Mouse (Mus musculus): Measurements from ENCODE around the gene Anxa1.

The Anxa1 gene

GRCm38 (mm10) chr19:20390455-20390994, at the start of gene Anxa1:
Anxa1 (minus strand) TSS chr19:20390944.
- no peak for DNase-seq (ENCODE audit: extremely low read depth, low read depth)

- no peak for DNase-seq (ENCODE audit: extremely low read depth, low read depth)
Measured at GRCm38 (mm10) chr19:20437043-20437442, 46.3 kb upstream of the Anxa1 start.

- DNase-seq (ENCODE audit: extremely low read depth, low read depth) = peak; percentile 19
Measured at GRCm38 (mm10) chr19:20434541-20434940, 43.8 kb upstream of the Anxa1 start.

GRCm38 (mm10) chr19:20433966-20434365, 43.2 kb upstream of the Anxa1 start:
- no peak for DNase-seq (ENCODE audit: extremely low read depth, low read depth)

GRCm38 (mm10) chr19:20426443-20427161, 35.9 kb upstream of the Anxa1 start:
- DNase-seq (ENCODE audit: extremely low read depth, low read depth) = no peak

GRCm38 (mm10) chr19:20411276-20411675, 20.5 kb upstream of the Anxa1 start:
- no peak for DNase-seq (ENCODE audit: extremely low read depth, low read depth)

- no peak for DNase-seq (ENCODE audit: extremely low read depth, low read depth)
Measured at GRCm38 (mm10) chr19:20409541-20410528, 19.1 kb upstream of the Anxa1 start.

GRCm38 (mm10) chr19:20406475-20406874, 15.7 kb upstream of the Anxa1 start:
- no peak for DNase-seq (ENCODE audit: extremely low read depth, low read depth)

- no peak for DNase-seq (ENCODE audit: extremely low read depth, low read depth)
Measured at GRCm38 (mm10) chr19:20405015-20405414, 14.3 kb upstream of the Anxa1 start.

GRCm38 (mm10) chr19:20403740-20404139, 13.0 kb upstream of the Anxa1 start:
- DNase-seq (ENCODE audit: extremely low read depth, low read depth) = no peak

- DNase-seq (ENCODE audit: extremely low read depth, low read depth) = no peak
Measured at GRCm38 (mm10) chr19:20403219-20403618, 12.5 kb upstream of the Anxa1 start.

- DNase-seq (ENCODE audit: extremely low read depth, low read depth) = no peak
Measured at GRCm38 (mm10) chr19:20402516-20403200, 11.9 kb upstream of the Anxa1 start.

- no peak for DNase-seq (ENCODE audit: extremely low read depth, low read depth)
Measured at GRCm38 (mm10) chr19:20401961-20402360, 11.2 kb upstream of the Anxa1 start.

GRCm38 (mm10) chr19:20399187-20399586, 8.4 kb upstream of the Anxa1 start:
- no peak for DNase-seq (ENCODE audit: extremely low read depth, low read depth)

- no peak for DNase-seq (ENCODE audit: extremely low read depth, low read depth)
Measured at GRCm38 (mm10) chr19:20397092-20397491, 6.3 kb upstream of the Anxa1 start.

- no peak for DNase-seq (ENCODE audit: extremely low read depth, low read depth)
Measured at GRCm38 (mm10) chr19:20393556-20394274, 3.0 kb upstream of the Anxa1 start.

GRCm38 (mm10) chr19:20389723-20390122, 1.0 kb downstream of the Anxa1 start:
- no peak for DNase-seq (ENCODE audit: extremely low read depth, low read depth)

GRCm38 (mm10) chr19:20389245-20389644, 1.5 kb downstream of the Anxa1 start:
- no peak for DNase-seq (ENCODE audit: extremely low read depth, low read depth)

- no peak for DNase-seq (ENCODE audit: extremely low read depth, low read depth)
Measured at GRCm38 (mm10) chr19:20388276-20388675, 2.5 kb downstream of the Anxa1 start.

GRCm38 (mm10) chr19:20386296-20386695, 4.4 kb downstream of the Anxa1 start:
- DNase-seq (ENCODE audit: extremely low read depth, low read depth) = no peak

- DNase-seq (ENCODE audit: extremely low read depth, low read depth) = no peak
Measured at GRCm38 (mm10) chr19:20385645-20386044, 5.1 kb downstream of the Anxa1 start.
